Mouse (Mus musculus): ENCODE data around the gene Rapgef4. TPM values are rescaled to one million over a fixed set of nuclear protein-coding genes. Genes with fewer than 3 reads are reported as not detected.

The Rapgef4 gene
- polyA plus RNA-seq, 1 experiment from 2014 or later, result 4.2 TPM

- Histone ChIP-seq H3K27me3 (replicated peaks) (no peaks in the 10 kb centered on the region; the same call in 1 of the 2 replicates), H3K9ac (no peak overlapping the region), H3K27ac (replicated peaks) (peak overlapping the region; percentile 84), H3K36me3 (no peaks in the 10 kb centered on the region), H3K4me1 (peaks cover 61% of the 10 kb centered on the region), H3K4me3 (no peak overlapping the region), H3K4me2 (no peak overlapping the region), H3K9me3 (no peaks in the 10 kb centered on the region)
- ATAC-seq (ENCODE audit: extremely low read depth, insufficient number of reproducible peaks, low FRiP score, low TSS enrichment), result no peak
- 42% methylated on average over 9 of the region's 9 CpGs for WGBS
Measured at GRCm38 (mm10) chr2:72201506-72201905, 220.5 kb downstream of the Rapgef4 start.

DNA sequence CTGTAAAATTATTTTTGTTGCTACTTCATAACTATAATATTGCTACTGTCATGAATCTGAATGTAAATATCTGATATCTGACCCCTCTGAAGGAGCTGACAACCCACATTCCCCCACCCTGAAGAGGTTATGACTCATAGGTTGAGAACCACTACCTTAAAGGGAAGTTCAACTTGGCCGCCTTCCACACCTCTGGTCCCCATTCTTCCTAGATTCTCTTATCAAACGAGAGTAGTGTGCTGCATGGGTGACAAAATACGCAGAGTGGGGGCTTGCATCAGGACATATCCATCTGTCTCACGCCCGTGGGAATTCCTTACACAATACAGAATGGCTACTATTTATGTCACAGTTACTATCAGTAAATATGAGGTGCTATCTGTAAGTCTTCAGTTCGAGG is 221.2 kb downstream of the Rapgef4 start:
- no peaks in the 10 kb centered on the region; the same call in 1 of the 2 replicates for H3K27me3 ChIP-seq (replicated peaks)
- no peaks in the 10 kb centered on the region for H3K36me3 ChIP-seq
- H3K9ac ChIP-seq, result no peak overlapping the region
- H3K4me1 ChIP-seq, result peaks cover 60% of the 10 kb centered on the region
- H3K4me3 ChIP-seq, result no peak overlapping the region
- ATAC-seq (ENCODE audit: extremely low read depth, insufficient number of reproducible peaks, low FRiP score, low TSS enrichment), result peak; percentile 37; the same call in 1 of the 2 replicates
- H3K9me3 ChIP-seq, result no peaks in the 10 kb centered on the region
- H3K27ac ChIP-seq (replicated peaks), result peak overlapping the region; percentile 84
- H3K4me2 ChIP-seq, result peak overlapping the region; percentile 12
- WGBS, result 13% methylated on average over 6 of the region's 6 CpGs

- Histone ChIP-seq H3K9ac (peak overlapping the region; percentile 60; the same call in 1 of the 2 replicates), H3K4me2 (peak overlapping the region; percentile 47), H3K4me3 (no peak overlapping the region), H3K4me1 (peaks cover 60% of the 10 kb centered on the region), H3K9me3 (no peaks in the 10 kb centered on the region), H3K36me3 (no peaks in the 10 kb centered on the region), H3K27me3 (replicated peaks) (no peaks in the 10 kb centered on the region; the same call in 1 of the 2 replicates), H3K27ac (replicated peaks) (0 out of 2 replicates have a peak overlapping the region, but pooled peaks have one; percentile 84)
- ATAC-seq (ENCODE audit: extremely low read depth, insufficient number of reproducible peaks, low FRiP score, low TSS enrichment), result no peak
- WGBS, result 11% methylated on average over 5 of the region's 5 CpGs
Measured at GRCm38 (mm10) chr2:72203609-72204008, 222.6 kb downstream of the Rapgef4 start.

DNA sequence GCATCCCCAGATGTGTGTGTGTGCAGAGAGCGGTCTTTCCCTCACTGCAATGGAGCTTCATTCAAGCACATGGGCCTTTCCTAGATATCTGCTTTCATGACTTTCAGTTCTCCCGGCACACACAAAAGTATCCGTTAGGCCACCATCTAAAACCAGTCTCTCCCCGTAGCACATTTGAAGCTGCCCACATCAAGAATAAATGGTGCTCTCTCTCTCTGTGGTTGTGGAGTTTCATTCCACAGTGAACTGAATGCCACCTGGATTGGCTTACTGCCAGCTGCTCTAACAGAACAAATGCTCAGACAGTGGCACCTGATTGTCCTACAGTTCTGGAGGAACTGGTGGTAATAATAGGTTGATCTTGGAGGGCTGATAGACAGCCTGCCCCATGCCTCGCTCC is 224.8 kb downstream of the Rapgef4 start:
- Histone ChIP-seq H3K36me3 (no peaks in the 10 kb centered on the region), H3K9me3 (no peaks in the 10 kb centered on the region), H3K9ac (no peak overlapping the region), H3K4me2 (no peak overlapping the region), H3K27me3 (replicated peaks) (no peaks in the 10 kb centered on the region; the same call in 1 of the 2 replicates), H3K4me1 (peaks cover 51% of the 10 kb centered on the region), H3K4me3 (no peak overlapping the region), H3K27ac (replicated peaks) (no peak overlapping the region)
- ATAC-seq (ENCODE audit: extremely low read depth, insufficient number of reproducible peaks, low FRiP score, low TSS enrichment), result no peak
- 83% methylated on average over 5 of the region's 5 CpGs for WGBS

DNA sequence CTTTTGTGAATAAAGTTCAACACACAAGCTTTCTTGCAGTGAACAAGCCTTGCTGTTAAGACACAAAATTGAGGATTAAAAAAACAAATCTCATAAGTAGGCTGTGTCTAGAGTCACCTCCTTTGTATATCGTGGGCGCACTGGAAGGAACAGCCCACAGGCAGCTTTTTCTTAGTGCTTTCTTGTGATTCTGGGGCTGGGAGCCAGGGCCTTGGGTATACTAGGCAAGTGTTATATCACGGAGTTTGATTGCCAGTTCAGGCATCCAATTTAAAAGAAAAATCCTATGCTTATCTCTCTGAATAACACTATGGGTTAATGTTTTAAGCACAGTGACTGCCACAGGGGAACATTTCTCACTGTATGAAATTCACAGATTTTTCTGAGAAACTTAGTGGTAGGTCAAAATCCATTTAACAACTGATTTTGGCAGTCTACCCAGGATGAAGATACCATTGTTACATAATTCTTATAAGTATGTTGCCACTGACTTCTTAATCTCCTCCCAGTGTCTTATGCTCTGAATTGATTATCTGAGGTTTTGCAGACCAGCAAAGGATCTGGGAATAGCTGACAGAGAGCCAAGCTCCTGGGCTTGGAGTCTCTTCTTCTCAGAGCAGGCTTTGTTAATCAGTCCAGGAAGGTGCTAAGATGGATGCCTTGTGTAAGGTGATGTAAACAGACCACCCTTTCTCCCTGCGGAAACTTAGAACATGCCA is 225.6 kb downstream of the Rapgef4 start:
- ATAC-seq (ENCODE audit: extremely low read depth, insufficient number of reproducible peaks, low FRiP score, low TSS enrichment), result no peak

GRCm38 (mm10) chr2:72217336-72217735 is 236.3 kb downstream of the Rapgef4 start:
- H3K36me3 ChIP-seq, result no peaks in the 10 kb centered on the region
- no peak overlapping the region for H3K9ac ChIP-seq
- H3K9me3 ChIP-seq, result no peaks in the 10 kb centered on the region
- WGBS, result 89% methylated on average over 3 of the region's 3 CpGs
- no peak overlapping the region for H3K27ac ChIP-seq (replicated peaks)
- no peak overlapping the region for H3K4me2 ChIP-seq
- no peaks in the 10 kb centered on the region for H3K27me3 ChIP-seq (replicated peaks)
- H3K4me1 ChIP-seq, result peaks cover 16% of the 10 kb centered on the region
- no peak for ATAC-seq (ENCODE audit: extremely low read depth, insufficient number of reproducible peaks, low FRiP score, low TSS enrichment)
- H3K4me3 ChIP-seq, result no peak overlapping the region

More for the DNA sequence above, 225.6 kb downstream of the Rapgef4 start:
- no peak overlapping the region for H3K9ac ChIP-seq
- WGBS, result 76% methylated on average over 4 of the region's 4 CpGs
- no peak overlapping the region for H3K4me3 ChIP-seq
- no peak overlapping the region for H3K4me2 ChIP-seq
- peaks cover 43% of the 10 kb centered on the region for H3K4me1 ChIP-seq
- no peaks in the 10 kb centered on the region for H3K36me3 ChIP-seq
- no peak overlapping the region for H3K27ac ChIP-seq (replicated peaks)
- no peaks in the 10 kb centered on the region; the same call in 1 of the 2 replicates for H3K27me3 ChIP-seq (replicated peaks)
- H3K9me3 ChIP-seq, result no peaks in the 10 kb centered on the region

DNA sequence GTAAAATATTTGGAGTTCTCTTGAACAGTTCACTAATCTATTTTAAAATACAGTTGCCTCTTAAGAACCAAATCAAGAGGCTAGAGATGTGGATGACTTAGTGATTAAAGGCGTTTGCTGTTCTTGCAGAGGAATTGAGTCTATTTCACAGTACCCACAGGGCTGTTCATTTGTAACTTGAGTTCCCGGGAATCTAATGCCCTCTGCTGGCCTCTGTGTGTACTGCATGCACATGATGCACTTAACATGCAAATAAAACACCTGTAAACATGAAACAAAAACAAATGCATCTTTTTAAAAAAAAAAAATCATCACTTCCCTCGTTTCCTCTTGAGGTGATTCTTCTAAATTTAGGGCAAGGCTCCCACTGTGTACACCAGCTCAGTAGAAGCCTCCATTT is 238.9 kb downstream of the Rapgef4 start:
- no peak overlapping the region for H3K4me2 ChIP-seq
- no peaks in the 10 kb centered on the region for H3K27me3 ChIP-seq (replicated peaks)
- no peaks in the 10 kb centered on the region for H3K9me3 ChIP-seq
- no peak overlapping the region for H3K9ac ChIP-seq
- no peak overlapping the region for H3K27ac ChIP-seq (replicated peaks)
- 26% methylated on average over 3 of the region's 3 CpGs for WGBS
- no peak for ATAC-seq (ENCODE audit: extremely low read depth, insufficient number of reproducible peaks, low FRiP score, low TSS enrichment)
- no peak overlapping the region for H3K4me3 ChIP-seq
- peaks cover 18% of the 10 kb centered on the region for H3K4me1 ChIP-seq
- H3K36me3 ChIP-seq, result no peaks in the 10 kb centered on the region

DNA sequence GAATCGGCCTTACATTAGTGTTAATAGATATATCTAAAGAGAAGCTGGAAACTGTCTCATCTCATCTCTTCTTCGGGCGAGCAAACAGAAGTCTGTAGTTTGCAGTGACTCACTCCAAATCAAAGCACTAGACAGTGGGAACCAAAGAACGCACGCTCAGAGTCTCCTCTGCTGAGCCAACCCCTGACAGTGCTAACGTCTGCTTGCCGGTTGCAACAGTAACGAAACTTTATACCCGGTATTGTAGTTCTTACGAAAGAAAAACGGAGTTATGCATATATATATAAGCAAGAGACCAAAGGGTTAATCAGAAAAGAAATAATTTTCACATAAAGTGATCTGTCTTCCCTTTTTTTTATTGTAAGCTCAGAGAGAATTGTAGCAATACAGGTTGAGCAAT is 240.2 kb downstream of the Rapgef4 start:
- peaks cover 18% of the 10 kb centered on the region for H3K4me1 ChIP-seq
- H3K9ac ChIP-seq, result peak overlapping the region; percentile 3; the same call in 1 of the 2 replicates
- H3K36me3 ChIP-seq, result no peaks in the 10 kb centered on the region
- no peak for ATAC-seq (ENCODE audit: extremely low read depth, insufficient number of reproducible peaks, low FRiP score, low TSS enrichment)
- no peak overlapping the region for H3K4me3 ChIP-seq
- no peaks in the 10 kb centered on the region for H3K27me3 ChIP-seq (replicated peaks)
- WGBS, result 67% methylated on average over 11 of the region's 11 CpGs
- H3K27ac ChIP-seq (replicated peaks), result peak overlapping the region; percentile 63
- H3K9me3 ChIP-seq, result no peaks in the 10 kb centered on the region
- H3K4me2 ChIP-seq, result no peak overlapping the region

DNA sequence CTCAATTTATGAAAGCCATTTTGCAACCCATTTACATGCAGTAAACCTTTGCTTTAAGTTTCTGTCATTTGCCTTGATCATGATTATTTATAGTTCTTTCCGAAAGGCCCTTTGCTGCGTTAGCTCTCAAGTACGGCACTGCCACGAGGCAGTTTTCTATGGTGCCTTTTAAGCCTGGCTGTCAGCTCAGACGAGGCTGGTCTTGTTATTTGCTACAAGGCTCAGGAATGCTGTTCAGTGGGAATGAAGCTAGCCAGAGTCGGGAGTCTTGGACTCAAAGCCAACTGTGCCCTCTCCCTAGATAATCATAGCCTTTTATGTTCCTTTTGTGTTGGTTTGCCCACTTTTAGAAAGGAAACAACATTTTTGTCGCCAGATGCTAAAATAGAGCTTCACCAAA is 240.7 kb downstream of the Rapgef4 start:
- Histone ChIP-seq H3K36me3 (no peaks in the 10 kb centered on the region), H3K4me3 (no peak overlapping the region), H3K9ac (no peak overlapping the region), H3K27ac (replicated peaks) (peak overlapping the region; percentile 63), H3K27me3 (replicated peaks) (no peaks in the 10 kb centered on the region), H3K4me1 (peaks cover 18% of the 10 kb centered on the region), H3K9me3 (no peaks in the 10 kb centered on the region), H3K4me2 (no peak overlapping the region)
- WGBS, result 36% methylated on average over 7 of the region's 7 CpGs
- no peak for ATAC-seq (ENCODE audit: extremely low read depth, insufficient number of reproducible peaks, low FRiP score, low TSS enrichment)

DNA sequence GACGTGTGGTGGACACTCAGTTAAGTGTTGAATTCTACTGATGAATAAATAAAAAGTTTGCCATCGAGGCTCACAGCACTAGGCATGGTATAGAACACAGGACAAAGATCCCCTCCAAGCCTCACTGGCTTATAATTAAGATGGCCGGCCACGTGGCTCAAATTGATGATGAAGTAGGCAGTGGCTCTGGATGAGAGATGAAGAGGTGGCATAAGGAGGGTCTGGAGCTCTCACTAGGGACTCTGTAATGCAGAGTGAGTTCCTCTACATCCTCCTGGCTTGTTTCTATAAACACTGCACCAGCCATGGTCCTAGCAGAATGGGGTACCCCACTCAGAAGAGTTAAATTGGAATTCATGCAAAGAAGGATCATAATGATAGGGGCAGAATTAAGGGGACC is 241.2 kb downstream of the Rapgef4 start:
- H3K9me3 ChIP-seq, result no peaks in the 10 kb centered on the region
- H3K27me3 ChIP-seq (replicated peaks), result no peaks in the 10 kb centered on the region
- H3K9ac ChIP-seq, result no peak overlapping the region
- 83% methylated on average over 4 of the region's 4 CpGs for WGBS
- no peaks in the 10 kb centered on the region for H3K36me3 ChIP-seq
- H3K4me3 ChIP-seq, result no peak overlapping the region
- H3K4me1 ChIP-seq, result peaks cover 18% of the 10 kb centered on the region
- H3K4me2 ChIP-seq, result no peak overlapping the region
- ATAC-seq (ENCODE audit: extremely low read depth, insufficient number of reproducible peaks, low FRiP score, low TSS enrichment), result no peak
- peak overlapping the region; percentile 63; the same call in 1 of the 2 replicates for H3K27ac ChIP-seq (replicated peaks)

DNA sequence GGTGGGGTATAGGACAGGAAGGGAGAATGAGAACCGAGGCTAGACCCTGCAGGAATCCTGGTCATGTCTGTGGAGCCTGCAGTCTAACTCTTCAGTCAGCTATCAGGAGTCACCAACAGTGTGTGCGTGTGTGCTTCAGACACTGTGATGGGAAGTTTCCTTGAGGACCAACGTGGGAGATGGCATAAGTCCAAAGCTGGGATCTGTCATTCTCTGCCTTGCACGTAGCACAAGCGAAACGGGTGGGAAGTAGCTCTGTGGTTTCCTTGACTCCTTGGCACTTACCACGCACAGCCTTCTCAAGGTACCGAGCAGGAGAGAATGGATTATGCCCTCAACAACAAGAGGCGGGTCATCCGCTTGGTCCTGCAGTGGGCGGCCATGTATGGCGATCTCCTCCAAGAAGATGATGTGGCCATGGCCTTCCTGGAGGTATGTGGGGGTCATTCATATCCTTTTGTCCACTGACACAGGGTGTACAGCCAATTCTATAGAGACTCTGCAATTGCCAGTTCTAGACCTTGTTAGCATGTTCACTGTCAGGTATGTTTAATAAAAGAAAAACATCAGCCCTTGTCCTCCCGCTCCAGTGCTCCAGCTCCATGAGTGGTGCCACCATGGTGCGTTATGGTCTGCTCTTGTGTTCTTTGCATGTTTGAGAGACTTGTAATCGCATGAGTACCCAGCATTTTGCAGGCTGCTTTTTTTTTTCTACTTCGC is 241.9 kb downstream of the Rapgef4 start:
- no peaks in the 10 kb centered on the region for H3K36me3 ChIP-seq
- H3K4me2 ChIP-seq, result no peak overlapping the region

More for the DNA sequence above, 241.9 kb downstream of the Rapgef4 start:
- Histone ChIP-seq H3K27ac (replicated peaks) (no peak overlapping the region), H3K4me1 (peaks cover 18% of the 10 kb centered on the region), H3K27me3 (replicated peaks) (no peaks in the 10 kb centered on the region), H3K9me3 (no peaks in the 10 kb centered on the region), H3K9ac (no peak overlapping the region), H3K4me3 (no peak overlapping the region)
- no peak for ATAC-seq (ENCODE audit: extremely low read depth, insufficient number of reproducible peaks, low FRiP score, low TSS enrichment)
- 84% methylated on average over 16 of the region's 16 CpGs for WGBS
